Mouse (Mus musculus): Measurements from ENCODE around the gene Gli3. TPM values are rescaled to one million over a fixed set of nuclear protein-coding genes. Genes with fewer than 3 reads are reported as not detected.

Gli3 gene
- polyA plus RNA-seq, 1 experiment from 2014 or later, result 13.7 TPM

GRCm38 (mm10) chr13:15762291-15762690, 299.3 kb downstream of the Gli3 start:
- Histone ChIP-seq H3K9ac (no peak overlapping the region), H3K4me3 (replicated peaks) (no peak overlapping the region), H3K27ac (no peak overlapping the region), H3K27me3 (peaks cover 3% of the 10 kb centered on the region; the same call in 1 of the 2 replicates), H3K4me2 (no peak overlapping the region), H3K36me3 (no peaks in the 10 kb centered on the region), H3K4me1 (peaks cover 4% of the 10 kb centered on the region), H3K9me3 (replicated peaks) (no peaks in the 10 kb centered on the region)
- no peak for ATAC-seq (replicated peaks; ENCODE audit: low FRiP score)
- 87% methylated on average over 4 of the region's 4 CpGs for WGBS

GRCm38 (mm10) chr13:15762901-15763417, 299.9 kb downstream of the Gli3 start:
- Histone ChIP-seq H3K4me2 (no peak overlapping the region), H3K27me3 (peaks cover 3% of the 10 kb centered on the region; the same call in 1 of the 2 replicates), H3K36me3 (no peaks in the 10 kb centered on the region), H3K4me1 (peaks cover 4% of the 10 kb centered on the region), H3K9me3 (replicated peaks) (no peaks in the 10 kb centered on the region), H3K9ac (no peak overlapping the region), H3K4me3 (replicated peaks) (no peak overlapping the region), H3K27ac (no peak overlapping the region)
- WGBS, result 44% methylated on average over 6 of the region's 6 CpGs
- ATAC-seq (replicated peaks; ENCODE audit: low FRiP score), result no peak

- Histone ChIP-seq H3K4me1 (no peaks in the 10 kb centered on the region), H3K4me3 (replicated peaks) (no peak overlapping the region), H3K36me3 (no peaks in the 10 kb centered on the region), H3K27ac (no peak overlapping the region), H3K9ac (no peak overlapping the region), H3K9me3 (replicated peaks) (no peaks in the 10 kb centered on the region), H3K27me3 (no peaks in the 10 kb centered on the region), H3K4me2 (no peak overlapping the region)
- 75% methylated on average over 6 of the region's 6 CpGs for WGBS
- ATAC-seq (replicated peaks; ENCODE audit: low FRiP score), result no peak
Measured at GRCm38 (mm10) chr13:15777624-15778023, 314.6 kb downstream of the Gli3 start.

Measured in kidney, embryonic 15.5 days (tissue).